Mouse (Mus musculus) mouse trophoblast stem cell (cell line): ENCODE measurements around the gene Dst.
"Not testable (repeated sequence)": the region's sequence is repeated elsewhere in the genome, so short reads cannot be mapped to it uniquely, and the experiment has no call there.

Experiments
- in situ Hi-C, 2 experiments: fragments of 300-500 bp; cut with MseI, MboI; formaldehyde crosslinking; loops; 2 replicates in 1 of 2; 3 replicates in 1 of 2; pipeline ENCODE4 v1.15.1; 2025

Gene Dst

GRCm38 (mm10) chr1:34284979-34285378, 377.0 kb downstream of the Dst start:
- in situ Hi-C loops, result no loop called here

- in situ Hi-C loops, result no loop called here
Measured at GRCm38 (mm10) chr1:34287731-34288130, 379.7 kb downstream of the Dst start.

- in situ Hi-C loops, result no loop called here
Measured at GRCm38 (mm10) chr1:34288181-34288580, 380.2 kb downstream of the Dst start.

GRCm38 (mm10) chr1:34288721-34289471, 380.9 kb downstream of the Dst start:
- in situ Hi-C loops, result no loop called here

- in situ Hi-C loops, result no loop called here
Measured at GRCm38 (mm10) chr1:34289472-34289748, 381.4 kb downstream of the Dst start.

GRCm38 (mm10) chr1:34290321-34290720, 382.3 kb downstream of the Dst start:
- in situ Hi-C loops, result no loop called here

- in situ Hi-C loops, result no loop called here
Measured at GRCm38 (mm10) chr1:34293198-34293597, 385.2 kb downstream of the Dst start.

- in situ Hi-C loops, result no loop called here
Measured at GRCm38 (mm10) chr1:34297636-34298035, 389.6 kb downstream of the Dst start.

GRCm38 (mm10) chr1:34298631-34299184, 390.7 kb downstream of the Dst start:
- in situ Hi-C loops, result no loop called here

GRCm38 (mm10) chr1:34299507-34299906, 391.5 kb downstream of the Dst start:
- in situ Hi-C loops, result no loop called here

GRCm38 (mm10) chr1:34300309-34300980, 392.4 kb downstream of the Dst start:
- in situ Hi-C loops, result no loop called here

GRCm38 (mm10) chr1:34304227-34304626, 396.2 kb downstream of the Dst start:
- in situ Hi-C loops, result no loop called here

GRCm38 (mm10) chr1:34306741-34307140, 398.7 kb downstream of the Dst start:
- in situ Hi-C loops, result no loop called here

GRCm38 (mm10) chr1:34307191-34307590, 399.2 kb downstream of the Dst start:
- in situ Hi-C loops, result no loop called here

- in situ Hi-C loops, result not testable (repeated sequence)
Measured at GRCm38 (mm10) chr1:34308841-34309240, 400.8 kb downstream of the Dst start.

GRCm38 (mm10) chr1:34309396-34309795, 401.4 kb downstream of the Dst start:
- in situ Hi-C loops, result no loop called here

- in situ Hi-C loops, result no loop called here
Measured at GRCm38 (mm10) chr1:34310532-34311250, 402.7 kb downstream of the Dst start.

GRCm38 (mm10) chr1:34312806-34313205, 404.8 kb downstream of the Dst start:
- in situ Hi-C loops, result no loop called here

- in situ Hi-C loops, result no loop called here
Measured at GRCm38 (mm10) chr1:34315381-34315780, 407.4 kb downstream of the Dst start.

GRCm38 (mm10) chr1:34324255-34324654, 416.2 kb downstream of the Dst start:
- in situ Hi-C loops, result no loop called here

- in situ Hi-C loops, result no loop called here
Measured at GRCm38 (mm10) chr1:34328606-34329005, 420.6 kb downstream of the Dst start.

GRCm38 (mm10) chr1:34331767-34332166, 423.7 kb downstream of the Dst start:
- in situ Hi-C loops, result no loop called here
